Mouse (Mus musculus): ENCODE measurements around the gene Zmat3. TPM values are rescaled to one million over a fixed set of nuclear protein-coding genes. Genes with fewer than 3 reads are reported as not detected.

Zmat3 gene
- total RNA-seq (2014; rRNA removed) (13.7 and 21.2 TPM in 2 replicates), polyA plus RNA-seq (2015; fragmentation: Nextera tagmentation; extraction: Ambion mirVana) (5.2 and 5.5 TPM in 2 replicates)

DNA sequence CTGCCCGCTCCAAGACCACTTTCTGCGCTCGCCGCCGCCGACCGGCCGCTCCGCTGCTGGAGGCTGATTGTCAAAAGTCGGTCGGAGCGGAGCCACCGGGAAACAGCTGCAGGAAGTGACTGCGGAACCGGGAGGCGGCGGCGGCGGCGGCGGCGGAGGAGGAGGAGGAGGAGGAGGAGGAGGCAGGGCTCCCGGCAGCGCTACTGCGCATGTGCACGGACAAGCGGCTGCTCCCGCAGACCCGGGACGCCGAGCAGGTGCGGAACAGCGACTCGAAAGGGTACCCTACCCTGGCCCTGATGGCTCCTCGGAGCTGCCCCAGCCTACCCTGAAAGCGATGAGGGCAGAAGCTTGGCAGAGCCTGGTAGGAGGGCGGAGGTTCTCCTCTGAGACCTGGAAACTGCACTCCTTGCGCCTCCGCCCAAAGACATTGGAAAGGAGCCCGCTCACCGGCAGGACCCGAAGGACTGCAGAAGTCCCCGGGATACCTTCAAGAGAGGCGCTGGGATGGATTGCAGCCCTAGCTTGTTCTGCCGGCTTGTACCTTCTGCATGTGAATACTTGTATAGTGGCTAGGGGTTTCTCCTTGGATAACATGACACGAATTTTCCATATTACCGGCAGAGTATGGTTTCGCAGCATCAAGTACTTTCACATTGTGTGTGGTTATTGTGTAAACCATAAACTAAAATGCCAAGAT, at the start of gene Zmat3:
Gene Zmat3, minus strand, starts transcription at position 469 of the 700 bp plus-strand sequence.
- peak within 1 kb of the TSS; percentile 78 for H3K4me2 ChIP-seq (ENCODE audit: low read depth, low read length, poor library complexity, severe bottlenecking)
- H3K4me1 ChIP-seq (ENCODE audit: insufficient read depth, low read length): 0 out of 2 replicates have a peak, but pooled peaks cover 4% of the 10 kb centered on the region
- ATAC-seq (ENCODE audit: low FRiP score): peak; percentile 85
- peak within 1 kb of the TSS; percentile 77 for H3K4me3 ChIP-seq (ENCODE audit: low read depth, low read length)
- H3K27ac ChIP-seq (ENCODE audit: low read depth, low read length): peak within 1 kb of the TSS; percentile 92
- H3K9me3 ChIP-seq (ENCODE audit: low read length): no peaks in the 10 kb centered on the region
- H3K36me3 ChIP-seq (ENCODE audit: insufficient read depth, low read length): no peaks in the 10 kb centered on the region
- 3% methylated on average over 27 of the region's 48 CpGs for WGBS
- TF ChIP-seq CTCF (IDR thresholded peaks at IDR 0.05): no peak
- peak within 1 kb of the TSS; percentile 88 for H3K9ac ChIP-seq (replicated peaks; ENCODE audit: low read length, poor library complexity, severe bottlenecking)
- peak; percentile 76 for DNase-seq (ENCODE audit: low spot score)
- no peaks in the 10 kb centered on the region for H3K27me3 ChIP-seq (ENCODE audit: insufficient read depth, low read length)

DNA sequence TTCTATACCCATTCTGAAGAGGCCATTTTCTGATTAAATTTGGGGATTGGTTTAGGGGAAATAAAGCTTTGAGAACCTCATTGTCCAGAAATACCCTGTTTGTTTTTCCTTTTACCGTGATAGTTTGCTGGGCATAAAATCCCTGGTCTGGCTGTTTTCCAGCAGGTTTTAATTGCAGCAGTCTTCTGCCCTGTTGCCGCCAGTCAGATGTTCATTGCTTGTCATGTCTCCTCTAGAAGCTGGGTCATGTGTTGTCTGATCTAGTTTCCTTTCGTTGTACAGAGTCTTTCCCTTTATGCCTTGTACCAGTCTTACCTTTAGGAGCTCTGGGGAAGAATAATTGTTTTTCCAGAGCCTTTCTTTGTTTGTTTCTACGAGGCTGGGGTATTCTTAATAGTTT, 48.6 kb upstream of the Zmat3 start:
- no peak overlapping the region for H3K4me2 ChIP-seq (ENCODE audit: low read depth, low read length, poor library complexity, severe bottlenecking)
- DNase-seq (ENCODE audit: low spot score) (peak; percentile 15), ATAC-seq (ENCODE audit: low FRiP score) (no peak)
- no peak overlapping the region for H3K9ac ChIP-seq (replicated peaks; ENCODE audit: low read length, poor library complexity, severe bottlenecking)
- no peak for TF ChIP-seq CTCF (IDR thresholded peaks at IDR 0.05)
- H3K9me3 ChIP-seq (ENCODE audit: low read length): no peaks in the 10 kb centered on the region
- H3K36me3 ChIP-seq (ENCODE audit: insufficient read depth, low read length): no peaks in the 10 kb centered on the region
- 33% methylated on average over 4 of the region's 4 CpGs for WGBS
- no peak overlapping the region for H3K27ac ChIP-seq (ENCODE audit: low read depth, low read length)
- no peaks in the 10 kb centered on the region for H3K4me1 ChIP-seq (ENCODE audit: insufficient read depth, low read length)
- no peak overlapping the region for H3K4me3 ChIP-seq (ENCODE audit: low read depth, low read length)
- no peaks in the 10 kb centered on the region for H3K27me3 ChIP-seq (ENCODE audit: insufficient read depth, low read length)

DNA sequence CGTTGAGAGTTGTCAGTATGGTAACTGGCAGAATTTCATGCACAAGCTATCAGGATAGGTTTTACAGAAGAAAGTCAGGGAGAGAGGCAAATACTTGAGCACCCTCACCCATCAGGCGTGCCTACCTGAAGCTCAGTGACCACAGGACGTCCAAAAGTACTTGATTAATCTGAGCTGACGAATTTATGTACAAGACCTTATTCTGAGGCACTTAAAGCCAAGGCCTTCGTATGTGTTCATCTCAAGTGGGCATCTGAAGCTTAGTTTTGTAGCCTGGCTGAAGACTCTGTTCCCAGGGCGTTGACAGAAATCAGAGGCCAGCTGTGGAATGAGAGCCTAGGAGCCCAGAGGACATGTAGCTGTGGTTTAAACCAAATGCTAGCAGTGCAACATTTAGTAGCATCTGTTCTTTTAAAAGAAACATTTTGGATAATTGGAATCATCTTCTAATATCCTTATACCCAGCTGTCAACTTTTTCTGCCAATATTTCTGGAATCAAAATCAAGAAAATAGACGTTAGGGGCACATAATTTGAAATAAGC, 46.8 kb upstream of the Zmat3 start:
- Histone ChIP-seq H3K4me1 (ENCODE audit: insufficient read depth, low read length) (no peaks in the 10 kb centered on the region), H3K27me3 (ENCODE audit: insufficient read depth, low read length) (no peaks in the 10 kb centered on the region), H3K9ac (replicated peaks; ENCODE audit: low read length, poor library complexity, severe bottlenecking) (no peak overlapping the region), H3K36me3 (ENCODE audit: insufficient read depth, low read length) (no peaks in the 10 kb centered on the region), H3K9me3 (ENCODE audit: low read length) (no peaks in the 10 kb centered on the region), H3K4me2 (ENCODE audit: low read depth, low read length, poor library complexity, severe bottlenecking) (no peak overlapping the region), H3K4me3 (ENCODE audit: low read depth, low read length) (no peak overlapping the region), H3K27ac (ENCODE audit: low read depth, low read length) (no peak overlapping the region)
- ATAC-seq (ENCODE audit: low FRiP score) (no peak), DNase-seq (ENCODE audit: low spot score) (no peak)
- 79% methylated on average over 7 of the region's 7 CpGs for WGBS
- no peak for TF ChIP-seq CTCF (IDR thresholded peaks at IDR 0.05)

DNA sequence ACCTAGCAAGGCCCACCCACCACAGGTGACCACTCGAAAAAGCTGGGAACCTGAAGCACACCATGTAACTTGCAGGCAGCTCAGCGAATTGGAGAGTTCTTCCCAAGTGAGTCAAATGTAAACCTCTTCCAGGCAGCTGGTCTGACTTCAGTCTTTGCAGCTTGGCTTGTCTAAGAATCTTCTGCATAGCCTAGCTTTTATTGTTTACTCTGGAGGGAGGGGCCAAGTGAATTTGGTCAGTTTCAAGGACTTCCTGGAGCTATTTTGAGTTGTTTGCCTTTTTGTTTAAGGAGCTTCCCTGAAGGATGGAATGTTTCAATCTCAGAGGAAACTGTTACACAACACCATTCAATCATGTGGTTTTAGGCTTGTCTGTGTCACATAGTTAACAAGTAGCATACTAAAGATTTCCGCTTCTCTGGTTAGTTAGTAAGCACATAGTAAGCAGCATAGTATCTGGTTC, 43.0 kb upstream of the Zmat3 start:
- no peak overlapping the region for H3K4me2 ChIP-seq (ENCODE audit: low read depth, low read length, poor library complexity, severe bottlenecking)
- H3K9ac ChIP-seq (replicated peaks; ENCODE audit: low read length, poor library complexity, severe bottlenecking): no peak overlapping the region
- no peak overlapping the region for H3K27ac ChIP-seq (ENCODE audit: low read depth, low read length)
- H3K36me3 ChIP-seq (ENCODE audit: insufficient read depth, low read length): no peaks in the 10 kb centered on the region
- H3K4me1 ChIP-seq (ENCODE audit: insufficient read depth, low read length): no peaks in the 10 kb centered on the region
- DNase-seq (ENCODE audit: low spot score) (no peak), ATAC-seq (ENCODE audit: low FRiP score) (no peak)
- H3K9me3 ChIP-seq (ENCODE audit: low read length): no peaks in the 10 kb centered on the region
- H3K27me3 ChIP-seq (ENCODE audit: insufficient read depth, low read length): no peaks in the 10 kb centered on the region
- TF ChIP-seq CTCF (IDR thresholded peaks at IDR 0.05): no peak
- no peak overlapping the region for H3K4me3 ChIP-seq (ENCODE audit: low read depth, low read length)
- 96% methylated on average over 3 of the region's 3 CpGs for WGBS

DNA sequence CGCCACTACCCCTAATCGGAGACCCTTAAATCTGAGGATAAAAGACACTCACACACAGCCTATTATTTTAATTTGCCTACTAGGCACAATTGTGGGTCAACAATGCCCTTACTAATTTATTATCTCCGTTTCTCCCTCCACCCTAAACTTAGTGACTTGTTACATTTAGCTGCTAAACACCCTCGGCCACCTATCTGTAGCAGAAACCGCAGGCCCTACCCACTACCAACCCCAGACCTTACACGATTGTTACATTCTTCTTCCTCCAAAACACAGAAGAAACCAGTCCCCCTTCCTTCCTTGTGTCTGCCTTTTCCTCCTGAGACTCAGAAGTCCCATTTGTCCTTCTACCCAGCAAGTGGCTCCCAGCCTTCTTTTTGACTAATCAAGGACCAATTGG, 41.0 kb upstream of the Zmat3 start:
- no peak for TF ChIP-seq CTCF (IDR thresholded peaks at IDR 0.05)
- H3K4me3 ChIP-seq (ENCODE audit: low read depth, low read length): no peak overlapping the region
- no peak overlapping the region for H3K4me2 ChIP-seq (ENCODE audit: low read depth, low read length, poor library complexity, severe bottlenecking)
- DNase-seq (ENCODE audit: low spot score) (no peak), ATAC-seq (ENCODE audit: low FRiP score) (no peak)
- WGBS: 89% methylated on average over 6 of the region's 6 CpGs
- no peaks in the 10 kb centered on the region for H3K36me3 ChIP-seq (ENCODE audit: insufficient read depth, low read length)
- no peaks in the 10 kb centered on the region for H3K27me3 ChIP-seq (ENCODE audit: insufficient read depth, low read length)
- H3K9ac ChIP-seq (replicated peaks; ENCODE audit: low read length, poor library complexity, severe bottlenecking): no peak overlapping the region
- no peaks in the 10 kb centered on the region for H3K9me3 ChIP-seq (ENCODE audit: low read length)
- no peak overlapping the region for H3K27ac ChIP-seq (ENCODE audit: low read depth, low read length)
- no peaks in the 10 kb centered on the region for H3K4me1 ChIP-seq (ENCODE audit: insufficient read depth, low read length)

DNA sequence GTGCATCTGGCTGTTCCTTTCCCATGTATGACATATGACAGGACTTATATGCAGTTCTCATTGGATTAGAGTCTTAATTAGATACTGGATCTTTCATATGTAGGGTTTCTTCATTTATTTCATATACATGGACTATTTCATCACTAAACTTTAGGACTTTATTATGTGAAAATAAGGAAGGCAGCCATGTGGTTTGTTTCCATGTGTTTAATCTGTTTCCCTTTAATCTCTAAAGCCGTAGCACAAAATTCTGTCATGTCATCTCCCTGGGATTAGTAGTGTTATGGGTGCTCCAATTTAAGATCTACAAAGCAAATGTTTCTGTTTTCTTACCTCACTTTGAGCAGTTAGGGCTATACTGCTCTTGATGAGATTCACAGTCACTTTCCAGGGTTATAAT, 39.9 kb upstream of the Zmat3 start:
- H3K9me3 ChIP-seq (ENCODE audit: low read length): no peaks in the 10 kb centered on the region
- H3K4me2 ChIP-seq (ENCODE audit: low read depth, low read length, poor library complexity, severe bottlenecking): no peak overlapping the region
- ATAC-seq (ENCODE audit: low FRiP score): no peak
- no peak overlapping the region for H3K27ac ChIP-seq (ENCODE audit: low read depth, low read length)
- TF ChIP-seq CTCF (IDR thresholded peaks at IDR 0.05): no peak
- 0 out of 2 replicates have a peak, but pooled peaks cover 4% of the 10 kb centered on the region for H3K4me1 ChIP-seq (ENCODE audit: insufficient read depth, low read length)
- H3K27me3 ChIP-seq (ENCODE audit: insufficient read depth, low read length): no peaks in the 10 kb centered on the region
- no peak overlapping the region for H3K9ac ChIP-seq (replicated peaks; ENCODE audit: low read length, poor library complexity, severe bottlenecking)
- DNase-seq (ENCODE audit: low spot score): no peak
- H3K36me3 ChIP-seq (ENCODE audit: insufficient read depth, low read length): no peaks in the 10 kb centered on the region
- 79% methylated on average over 1 of the region's 1 CpGs for WGBS
- H3K4me3 ChIP-seq (ENCODE audit: low read depth, low read length): no peak overlapping the region
